Mouse (Mus musculus) stomach, postnatal 0 days (tissue): ENCODE results near the gene Syde2.

Experiments used
- CTCF ChIP-seq: IDR thresholded peaks from 2 replicates; pipeline ENCODE4 v1.5.1; 2016; ENCODE audit warnings: antibody characterized with exemption, low read depth, mild to moderate bottlenecking, moderate library complexity
- EP300 ChIP-seq: optimal IDR thresholded peaks from 2 replicates; pipeline ENCODE3; 2016; ENCODE audit warnings: antibody characterized with exemption

- TF ChIP-seq CTCF (no peak), EP300 (no peak)
Observed at GRCm38 (mm10) chr3:146004347-146005051, 16.8 kb downstream of the Syde2 start.
